Mouse (Mus musculus): ENCODE data around the gene Sh3kbp1. TPM values are rescaled to one million over a fixed set of nuclear protein-coding genes. Genes with fewer than 3 reads are reported as not detected.

Gene Sh3kbp1
- polyA plus RNA-seq, 1 experiment from 2014 or later = 17.9 TPM

GRCm38 (mm10) chrX:159881576-159881975 lies 254.5 kb downstream of the Sh3kbp1 start:
- ATAC-seq = no peak
- TF ChIP-seq EP300 (IDR thresholded peaks at IDR 0.05) (no peak), CTCF (IDR thresholded peaks at IDR 0.05) (no peak)
- H3K9me3 ChIP-seq (ENCODE audit: low read length) = no peaks in the 10 kb centered on the region
- H3K4me2 ChIP-seq (replicated peaks; ENCODE audit: low read depth, low read length) = no peak overlapping the region
- no peak overlapping the region for H3K4me3 ChIP-seq (ENCODE audit: low read depth, low read length)
- DNase-seq (ENCODE audit: low spot score) = no peak
- no peak overlapping the region for H3K27ac ChIP-seq (ENCODE audit: low read length)
- H3K27me3 ChIP-seq (replicated peaks; ENCODE audit: insufficient read depth, low read length) = no peaks in the 10 kb centered on the region
- no peak overlapping the region for H3K9ac ChIP-seq (replicated peaks; ENCODE audit: low read depth)
- 73% methylated on average over 5 of the region's 5 CpGs for WGBS
- H3K4me1 ChIP-seq (ENCODE audit: insufficient read depth, low read depth, low read length) = no peaks in the 10 kb centered on the region
- H3K36me3 ChIP-seq (ENCODE audit: insufficient read depth, low read length) = no peaks in the 10 kb centered on the region

- Histone ChIP-seq H3K27me3 (replicated peaks; ENCODE audit: insufficient read depth, low read length) (no peaks in the 10 kb centered on the region), H3K9me3 (ENCODE audit: low read length) (no peaks in the 10 kb centered on the region), H3K4me1 (ENCODE audit: insufficient read depth, low read depth, low read length) (no peaks in the 10 kb centered on the region), H3K27ac (ENCODE audit: low read length) (no peak overlapping the region), H3K4me3 (ENCODE audit: low read depth, low read length) (no peak overlapping the region), H3K9ac (replicated peaks; ENCODE audit: low read depth) (no peak overlapping the region), H3K36me3 (ENCODE audit: insufficient read depth, low read length) (no peaks in the 10 kb centered on the region), H3K4me2 (replicated peaks; ENCODE audit: low read depth, low read length) (no peak overlapping the region)
- 64% methylated on average over 4 of the region's 4 CpGs for WGBS
- ATAC-seq (no peak), DNase-seq (ENCODE audit: low spot score) (no peak)
- TF ChIP-seq CTCF (IDR thresholded peaks at IDR 0.05) (no peak), EP300 (IDR thresholded peaks at IDR 0.05) (no peak)
Measured at GRCm38 (mm10) chrX:159896536-159896935, 269.5 kb downstream of the Sh3kbp1 start.

GRCm38 (mm10) chrX:159898110-159898509 lies 271.0 kb downstream of the Sh3kbp1 start:
- 34% methylated on average over 2 of the region's 2 CpGs for WGBS
- no peak for TF ChIP-seq EP300 (IDR thresholded peaks at IDR 0.05)
- TF ChIP-seq CTCF (IDR thresholded peaks at IDR 0.05) = no peak
- H3K27ac ChIP-seq (ENCODE audit: low read length) = no peak overlapping the region

GRCm38 (mm10) chrX:159899121-159899520 lies 272.0 kb downstream of the Sh3kbp1 start:
- no peaks in the 10 kb centered on the region for H3K36me3 ChIP-seq (ENCODE audit: insufficient read depth, low read length)
- no peak overlapping the region for H3K4me3 ChIP-seq (ENCODE audit: low read depth, low read length)
- no peaks in the 10 kb centered on the region for H3K9me3 ChIP-seq (ENCODE audit: low read length)
- DNase-seq (ENCODE audit: low spot score) (no peak), ATAC-seq (no peak)
- no peaks in the 10 kb centered on the region for H3K4me1 ChIP-seq (ENCODE audit: insufficient read depth, low read depth, low read length)
- TF ChIP-seq EP300 (IDR thresholded peaks at IDR 0.05) = no peak
- no peak for TF ChIP-seq CTCF (IDR thresholded peaks at IDR 0.05)
- WGBS = 73% methylated on average over 2 of the region's 2 CpGs
- H3K27me3 ChIP-seq (replicated peaks; ENCODE audit: insufficient read depth, low read length) = no peaks in the 10 kb centered on the region
- H3K9ac ChIP-seq (replicated peaks; ENCODE audit: low read depth) = no peak overlapping the region
- H3K27ac ChIP-seq (ENCODE audit: low read length) = no peak overlapping the region
- no peak overlapping the region for H3K4me2 ChIP-seq (replicated peaks; ENCODE audit: low read depth, low read length)

More at GRCm38 (mm10) chrX:159898110-159898509, 271.0 kb downstream of the Sh3kbp1 start:
- no peaks in the 10 kb centered on the region for H3K4me1 ChIP-seq (ENCODE audit: insufficient read depth, low read depth, low read length)
- no peaks in the 10 kb centered on the region for H3K9me3 ChIP-seq (ENCODE audit: low read length)
- H3K9ac ChIP-seq (replicated peaks; ENCODE audit: low read depth) = no peak overlapping the region
- DNase-seq (ENCODE audit: low spot score) (no peak), ATAC-seq (no peak)
- H3K4me3 ChIP-seq (ENCODE audit: low read depth, low read length) = no peak overlapping the region
- H3K4me2 ChIP-seq (replicated peaks; ENCODE audit: low read depth, low read length) = no peak overlapping the region
- no peaks in the 10 kb centered on the region for H3K27me3 ChIP-seq (replicated peaks; ENCODE audit: insufficient read depth, low read length)
- H3K36me3 ChIP-seq (ENCODE audit: insufficient read depth, low read length) = no peaks in the 10 kb centered on the region

GRCm38 (mm10) chrX:159903421-159903820 lies 276.3 kb downstream of the Sh3kbp1 start:
- no peaks in the 10 kb centered on the region for H3K27me3 ChIP-seq (replicated peaks; ENCODE audit: insufficient read depth, low read length)
- H3K9ac ChIP-seq (replicated peaks; ENCODE audit: low read depth) = no peak overlapping the region
- no peak overlapping the region for H3K27ac ChIP-seq (ENCODE audit: low read length)
- no peaks in the 10 kb centered on the region for H3K4me1 ChIP-seq (ENCODE audit: insufficient read depth, low read depth, low read length)
- H3K9me3 ChIP-seq (ENCODE audit: low read length) = no peaks in the 10 kb centered on the region
- TF ChIP-seq CTCF (IDR thresholded peaks at IDR 0.05) = no peak
- TF ChIP-seq EP300 (IDR thresholded peaks at IDR 0.05) = no peak
- WGBS = 82% methylated on average over 3 of the region's 3 CpGs
- no peak overlapping the region for H3K4me2 ChIP-seq (replicated peaks; ENCODE audit: low read depth, low read length)
- no peak for ATAC-seq
- no peaks in the 10 kb centered on the region for H3K36me3 ChIP-seq (ENCODE audit: insufficient read depth, low read length)
- no peak for DNase-seq (ENCODE audit: low spot score)
- no peak overlapping the region for H3K4me3 ChIP-seq (ENCODE audit: low read depth, low read length)

- TF ChIP-seq CTCF (IDR thresholded peaks at IDR 0.05) (no peak), EP300 (IDR thresholded peaks at IDR 0.05) (no peak)
- H3K36me3 ChIP-seq (ENCODE audit: insufficient read depth, low read length) = no peaks in the 10 kb centered on the region
- no peak overlapping the region for H3K9ac ChIP-seq (replicated peaks; ENCODE audit: low read depth)
- DNase-seq (ENCODE audit: low spot score) (no peak), ATAC-seq (no peak)
- no peak overlapping the region for H3K4me2 ChIP-seq (replicated peaks; ENCODE audit: low read depth, low read length)
- no peaks in the 10 kb centered on the region for H3K9me3 ChIP-seq (ENCODE audit: low read length)
- no peak overlapping the region for H3K27ac ChIP-seq (ENCODE audit: low read length)
- no peaks in the 10 kb centered on the region for H3K27me3 ChIP-seq (replicated peaks; ENCODE audit: insufficient read depth, low read length)
- no peaks in the 10 kb centered on the region for H3K4me1 ChIP-seq (ENCODE audit: insufficient read depth, low read depth, low read length)
- no peak overlapping the region for H3K4me3 ChIP-seq (ENCODE audit: low read depth, low read length)
- WGBS = 94% methylated on average over 1 of the region's 1 CpGs
Measured at GRCm38 (mm10) chrX:159907703-159908102, 280.6 kb downstream of the Sh3kbp1 start.
